Mouse (Mus musculus) urinary bladder, adult 2 months (tissue): ENCODE results near the gene Catip. TPM values are rescaled to one million over a fixed set of nuclear protein-coding genes. Genes with fewer than 3 reads are reported as not detected.
"Not testable (repeated sequence)": the region's sequence is repeated elsewhere in the genome, so short reads cannot be mapped to it uniquely, and the experiment has no call there.

Experiments used
- DNase-seq: peaks from one replicate; pipeline ENCODE4 v3.0.0; 2022; ENCODE audit warnings: low spot score
- polyA plus RNA-seq: library from polyadenylated mRNA; depleted of rRNA; stranded (reverse); fragments of >200 nt; gene quantifications from 2 replicates; pipeline ENCODE4 v1.2.3, GENCODE M21; 2012; rRNA removed

Gene Catip
- polyA plus RNA-seq: 2.7 and 2.9 TPM in 2 replicates

- DNase-seq: no peak
Measured at GRCm38 (mm10) chr1:74361812-74362211, at the start of gene Catip. Catip (plus strand) TSS chr1:74362108.

- DNase-seq: no peak
Measured at GRCm38 (mm10) chr1:74313049-74313692, 48.7 kb upstream of the Catip start.

GRCm38 (mm10) chr1:74314796-74315195, 47.1 kb upstream of the Catip start:
- no peak for DNase-seq

- DNase-seq: no peak
Measured at GRCm38 (mm10) chr1:74316114-74316827, 45.6 kb upstream of the Catip start.

- DNase-seq: no peak
Measured at GRCm38 (mm10) chr1:74318711-74319110, 43.2 kb upstream of the Catip start.

- DNase-seq: no peak
Measured at GRCm38 (mm10) chr1:74321396-74321795, 40.5 kb upstream of the Catip start.

GRCm38 (mm10) chr1:74326916-74327315, 35.0 kb upstream of the Catip start:
- not testable (repeated sequence) for DNase-seq

- no peak for DNase-seq
Measured at GRCm38 (mm10) chr1:74329899-74330431, 31.9 kb upstream of the Catip start.

- DNase-seq: no peak
Measured at GRCm38 (mm10) chr1:74331046-74331681, 30.7 kb upstream of the Catip start.

- DNase-seq: peak; percentile 89
Measured at GRCm38 (mm10) chr1:74332241-74332763, 29.6 kb upstream of the Catip start.

GRCm38 (mm10) chr1:74332930-74333329, 29.0 kb upstream of the Catip start:
- DNase-seq: no peak

GRCm38 (mm10) chr1:74334607-74335006, 27.3 kb upstream of the Catip start:
- DNase-seq: no peak

- DNase-seq: no peak
Measured at GRCm38 (mm10) chr1:74335033-74335432, 26.9 kb upstream of the Catip start.

- no peak for DNase-seq
Measured at GRCm38 (mm10) chr1:74335436-74336170, 26.3 kb upstream of the Catip start.

- DNase-seq: no peak
Measured at GRCm38 (mm10) chr1:74337241-74337771, 24.6 kb upstream of the Catip start.

GRCm38 (mm10) chr1:74338013-74338412, 23.9 kb upstream of the Catip start:
- DNase-seq: no peak

- no peak for DNase-seq
Measured at GRCm38 (mm10) chr1:74338626-74339025, 23.3 kb upstream of the Catip start.

- DNase-seq: no peak
Measured at GRCm38 (mm10) chr1:74339917-74340316, 22.0 kb upstream of the Catip start.

GRCm38 (mm10) chr1:74340361-74340764, 21.5 kb upstream of the Catip start:
- DNase-seq: no peak

GRCm38 (mm10) chr1:74340992-74341391, 20.9 kb upstream of the Catip start:
- DNase-seq: not testable (repeated sequence)

GRCm38 (mm10) chr1:74341898-74342297, 20.0 kb upstream of the Catip start:
- no peak for DNase-seq
